Mouse (Mus musculus): ENCODE measurements at regions not wholly inside any gene's neighbourhood (a gene's known extent, or its start where the extent isn't known, plus 50 kb on each side); places are given as distances from the start of the nearest gene placed in this dataset.
A peak's percentile ranks its signal among the peaks of the same experiment; 100 is the strongest.

GRCm38 (mm10) chr8:116174891-116175290, 329.9 kb upstream of the Dynlrb2 start:
- DNase-seq, result no peak
- intact Hi-C loops (cut with DNase I), result no loop called here
- TF ChIP-seq CTCF (IDR thresholded peaks at IDR 0.05), result no peak
- no peak overlapping the region for H3K27ac ChIP-seq
- H3K4me3 ChIP-seq, result no peak overlapping the region

DNA sequence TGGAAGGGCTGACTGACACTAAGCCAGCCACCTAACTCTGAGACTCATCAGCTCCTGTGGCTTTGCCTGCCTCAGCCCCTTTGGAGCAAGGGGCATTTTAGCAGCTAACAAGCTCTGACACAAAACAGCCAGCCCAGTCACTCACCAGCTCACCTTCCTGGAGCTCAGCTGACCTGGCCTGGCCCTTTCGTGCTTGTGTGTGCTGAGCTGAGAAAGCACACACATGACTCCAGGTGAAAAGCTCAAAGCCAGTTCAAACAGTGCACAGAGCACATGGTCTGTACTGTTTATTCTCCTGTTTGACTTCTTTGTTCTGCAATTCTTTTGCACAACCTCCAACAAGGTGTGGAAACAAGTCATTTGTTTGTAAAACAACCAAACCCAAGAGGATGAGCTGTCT, 330.8 kb upstream of the Dynlrb2 start:
- intact Hi-C loops (cut with DNase I), result no loop called here

DNA sequence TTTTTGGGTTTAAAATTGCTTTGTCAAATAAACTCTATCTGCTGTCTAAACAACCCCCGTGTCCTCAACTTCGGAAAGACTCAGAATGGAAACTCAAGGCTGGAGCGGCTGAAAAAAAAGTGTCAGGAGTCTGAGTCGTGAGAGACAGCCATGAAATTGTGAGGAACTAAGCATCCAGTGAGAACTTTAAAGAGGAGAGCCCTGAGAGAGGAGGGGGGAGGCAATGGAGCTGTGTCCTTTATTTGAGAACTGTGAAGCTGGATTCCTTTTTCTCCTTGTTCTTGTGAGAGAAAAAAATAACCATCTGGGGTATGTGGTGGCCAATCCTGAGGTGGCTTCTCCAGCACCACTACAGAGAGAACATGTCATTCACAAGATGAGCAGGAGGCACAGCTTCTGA, 336.9 kb upstream of the Dynlrb2 start:
- no peak overlapping the region for H3K27ac ChIP-seq
- H3K4me3 ChIP-seq, result no peak overlapping the region
- no peak for DNase-seq
- no peak for TF ChIP-seq CTCF (IDR thresholded peaks at IDR 0.05)
- intact Hi-C loops (cut with DNase I), result no loop called here

More for the DNA sequence above, 330.8 kb upstream of the Dynlrb2 start:
- Histone ChIP-seq H3K27ac (no peak overlapping the region), H3K4me3 (no peak overlapping the region)
- no peak for TF ChIP-seq CTCF (IDR thresholded peaks at IDR 0.05)
- no peak for DNase-seq

DNA sequence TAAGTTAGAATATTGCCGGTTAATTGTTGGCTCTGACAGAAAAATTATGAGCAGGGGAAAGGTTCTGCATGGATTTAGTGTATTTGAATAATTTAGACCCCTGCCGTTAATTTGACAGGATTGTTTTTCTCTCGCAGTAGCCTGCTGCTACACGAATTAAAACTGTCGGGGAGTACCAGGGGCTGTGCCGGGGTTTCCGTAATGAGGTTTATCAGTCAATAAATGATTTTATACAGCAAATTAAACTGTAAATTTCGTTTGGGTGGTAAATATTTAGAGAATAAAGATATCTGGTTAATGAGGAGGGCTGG, 339.8 kb upstream of the Dynlrb2 start:
- no peak for TF ChIP-seq CTCF (IDR thresholded peaks at IDR 0.05)
- no peak overlapping the region for H3K27ac ChIP-seq
- no peak overlapping the region for H3K4me3 ChIP-seq
- intact Hi-C loops (cut with DNase I), result no loop called here
- no peak for DNase-seq

- Histone ChIP-seq H3K27ac (no peak overlapping the region), H3K4me3 (no peak overlapping the region)
- intact Hi-C loops (cut with DNase I), result no loop called here
- TF ChIP-seq CTCF (IDR thresholded peaks at IDR 0.05), result no peak
- no peak for DNase-seq
Observed at GRCm38 (mm10) chr8:116164190-116164988, 340.4 kb upstream of the Dynlrb2 start.

DNA sequence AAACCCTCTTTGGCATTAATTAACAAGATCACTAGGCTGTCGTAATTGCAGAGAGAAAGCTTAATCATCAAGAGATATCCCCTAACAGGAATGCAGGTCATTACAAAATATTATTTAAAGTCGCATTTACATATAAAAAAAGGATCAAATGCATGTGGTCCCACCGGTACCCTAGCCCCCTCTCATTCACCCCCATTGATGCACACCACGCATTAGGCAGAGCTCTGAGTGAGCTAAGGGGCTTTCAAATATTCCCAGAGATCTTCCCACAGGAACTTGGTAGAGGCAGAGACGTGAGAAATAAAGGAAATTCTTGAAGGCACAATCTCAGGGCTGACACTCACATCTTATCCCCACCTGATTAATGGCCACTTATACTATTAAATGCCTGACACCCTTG, 343.8 kb upstream of the Dynlrb2 start:
- Histone ChIP-seq H3K4me3 (no peak overlapping the region), H3K27ac (no peak overlapping the region)
- DNase-seq, result no peak
- intact Hi-C loops (cut with DNase I), result no loop called here
- no peak for TF ChIP-seq CTCF (IDR thresholded peaks at IDR 0.05)

- Histone ChIP-seq H3K4me3 (no peak overlapping the region), H3K27ac (no peak overlapping the region)
- TF ChIP-seq CTCF (IDR thresholded peaks at IDR 0.05), result peak; percentile 59
- intact Hi-C loops (cut with DNase I), result no loop called here
- DNase-seq, result peak; percentile 55
Observed at GRCm38 (mm10) chr8:116143687-116144573, 360.8 kb upstream of the Dynlrb2 start.

DNA sequence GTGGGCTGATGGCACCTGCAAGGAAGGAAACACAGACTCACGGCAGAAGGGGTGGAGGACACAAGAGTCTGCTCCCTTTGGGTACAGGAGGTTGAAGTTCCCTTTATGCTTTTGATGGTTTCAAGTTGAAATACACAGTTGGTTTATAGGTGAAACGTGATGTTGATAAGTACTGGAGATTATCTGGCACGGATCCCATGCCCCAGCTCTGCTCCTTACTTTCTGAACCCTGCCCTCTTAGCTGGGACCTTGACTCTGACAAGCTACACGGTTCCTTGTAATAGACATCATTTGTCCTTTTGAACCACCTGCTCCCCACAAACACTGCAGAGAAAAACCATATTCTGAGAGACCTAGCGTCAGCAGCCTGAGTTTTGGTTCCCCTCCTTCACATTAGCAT, 363.4 kb upstream of the Dynlrb2 start:
- intact Hi-C loops (cut with DNase I), result no loop called here
- Histone ChIP-seq H3K27ac (no peak overlapping the region), H3K4me3 (no peak overlapping the region)
- no peak for DNase-seq
- no peak for TF ChIP-seq CTCF (IDR thresholded peaks at IDR 0.05)

- no peak for DNase-seq
- no peak overlapping the region for H3K4me3 ChIP-seq
- H3K27ac ChIP-seq, result no peak overlapping the region
- TF ChIP-seq CTCF (IDR thresholded peaks at IDR 0.05), result no peak
- intact Hi-C loops (cut with DNase I), result no loop called here
Observed at GRCm38 (mm10) chr8:116139934-116140333, 364.8 kb upstream of the Dynlrb2 start.

DNA sequence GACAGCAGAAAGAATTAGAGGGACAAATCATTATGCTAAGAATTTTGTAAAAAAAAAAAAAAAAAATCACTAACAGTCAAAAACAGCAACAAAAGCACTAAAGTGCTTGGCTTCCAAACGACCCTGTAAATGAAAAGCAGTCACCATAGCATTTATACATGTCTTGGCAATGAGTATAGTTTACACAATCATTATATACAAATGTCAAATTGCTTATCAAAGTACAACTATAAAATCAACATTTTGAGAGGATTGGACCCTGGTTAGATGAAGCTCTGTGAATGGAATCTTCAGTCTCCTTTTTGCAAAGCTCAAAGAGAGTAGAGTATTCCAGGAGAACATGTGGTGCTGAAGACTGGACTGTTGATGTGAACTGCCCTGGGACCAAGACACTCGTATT, 367.0 kb upstream of the Dynlrb2 start:
- DNase-seq, result no peak
- intact Hi-C loops (cut with DNase I), result no loop called here
- no peak overlapping the region for H3K27ac ChIP-seq
- H3K4me3 ChIP-seq, result no peak overlapping the region
- no peak for TF ChIP-seq CTCF (IDR thresholded peaks at IDR 0.05)

GRCm38 (mm10) chr8:116133503-116133902, 371.3 kb upstream of the Dynlrb2 start:
- Histone ChIP-seq H3K27ac (no peak overlapping the region), H3K4me3 (no peak overlapping the region)
- no peak for DNase-seq
- intact Hi-C loops (cut with DNase I), result no loop called here
- TF ChIP-seq CTCF (IDR thresholded peaks at IDR 0.05), result no peak

DNA sequence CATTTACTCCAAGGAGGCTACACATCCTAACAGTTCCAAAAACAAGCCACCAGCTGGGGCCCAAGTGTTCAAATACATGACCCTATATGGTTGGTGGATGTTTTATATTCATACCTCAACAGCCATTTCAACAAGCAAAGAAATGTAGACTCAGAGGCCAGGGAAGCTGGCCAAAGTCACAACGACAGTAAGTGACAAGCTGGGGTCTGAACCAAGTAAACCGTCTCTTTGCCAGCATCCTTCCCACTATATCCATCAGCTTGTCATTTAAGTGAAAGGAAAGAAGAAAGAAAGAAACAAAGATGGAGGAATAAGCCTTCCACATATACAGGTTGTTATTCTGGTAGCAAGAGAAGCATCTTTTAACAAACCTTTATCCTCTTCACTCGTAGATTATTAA, 371.7 kb upstream of the Dynlrb2 start:
- Histone ChIP-seq H3K4me3 (no peak overlapping the region), H3K27ac (no peak overlapping the region)
- TF ChIP-seq CTCF (IDR thresholded peaks at IDR 0.05), result no peak
- intact Hi-C loops (cut with DNase I), result no loop called here
- no peak for DNase-seq

DNA sequence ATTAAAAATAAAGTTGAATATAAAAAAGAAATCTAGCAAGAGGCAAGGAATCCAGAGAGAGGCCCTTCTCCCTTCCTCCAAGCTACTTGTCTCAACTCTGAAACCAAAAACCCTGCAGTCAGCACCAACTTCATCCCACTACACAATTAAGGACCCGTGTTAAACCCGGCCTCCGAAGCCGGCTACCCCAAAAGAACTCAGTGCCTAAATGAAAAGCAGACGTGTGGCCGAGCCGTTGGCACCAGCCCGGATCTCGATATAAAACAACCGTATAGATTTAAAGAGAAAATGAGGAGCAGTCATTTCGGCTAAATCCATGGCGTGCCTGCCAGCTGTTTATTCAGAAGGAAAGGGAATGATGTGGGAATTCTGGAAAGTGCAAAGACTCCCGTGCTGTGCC, 384.7 kb upstream of the Dynlrb2 start:
- H3K27ac ChIP-seq, result no peak overlapping the region
- DNase-seq, result no peak
- H3K4me3 ChIP-seq, result no peak overlapping the region
- intact Hi-C loops (cut with DNase I), result no loop called here
- TF ChIP-seq CTCF (IDR thresholded peaks at IDR 0.05), result no peak
